Mouse (Mus musculus) cerebellum, adult 11-12 months (tissue): ENCODE measurements around the gene Kif1c.

Experiments
- DNase-seq: peaks from one replicate; pipeline ENCODE4 v3.0.0; 2022

The Kif1c gene

GRCm38 (mm10) chr11:70667271-70668150, 32.8 kb upstream of the Kif1c start:
- no peak for DNase-seq

DNA sequence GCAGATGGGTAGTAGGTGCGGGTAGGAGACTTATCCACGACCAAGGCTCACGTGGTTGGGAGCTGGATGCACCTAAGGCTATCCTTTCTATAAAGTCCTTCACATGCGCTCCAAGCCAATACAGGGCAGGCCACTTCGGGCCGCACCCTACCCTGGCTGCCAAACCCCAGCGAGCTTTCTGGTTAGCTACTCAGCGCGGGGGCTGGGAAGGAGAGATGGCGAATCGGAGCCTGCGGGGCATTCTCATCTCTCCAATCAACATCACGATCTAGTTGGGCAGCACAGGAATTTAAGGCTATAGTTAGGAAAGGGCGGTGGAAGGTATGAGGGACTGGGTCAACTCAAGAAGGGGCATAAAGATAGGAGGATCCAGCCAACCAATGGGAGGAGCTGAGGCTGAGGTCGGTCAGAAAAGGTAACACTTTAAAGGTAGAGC, 32.0 kb upstream of the Kif1c start:
- DNase-seq, result no peak

DNA sequence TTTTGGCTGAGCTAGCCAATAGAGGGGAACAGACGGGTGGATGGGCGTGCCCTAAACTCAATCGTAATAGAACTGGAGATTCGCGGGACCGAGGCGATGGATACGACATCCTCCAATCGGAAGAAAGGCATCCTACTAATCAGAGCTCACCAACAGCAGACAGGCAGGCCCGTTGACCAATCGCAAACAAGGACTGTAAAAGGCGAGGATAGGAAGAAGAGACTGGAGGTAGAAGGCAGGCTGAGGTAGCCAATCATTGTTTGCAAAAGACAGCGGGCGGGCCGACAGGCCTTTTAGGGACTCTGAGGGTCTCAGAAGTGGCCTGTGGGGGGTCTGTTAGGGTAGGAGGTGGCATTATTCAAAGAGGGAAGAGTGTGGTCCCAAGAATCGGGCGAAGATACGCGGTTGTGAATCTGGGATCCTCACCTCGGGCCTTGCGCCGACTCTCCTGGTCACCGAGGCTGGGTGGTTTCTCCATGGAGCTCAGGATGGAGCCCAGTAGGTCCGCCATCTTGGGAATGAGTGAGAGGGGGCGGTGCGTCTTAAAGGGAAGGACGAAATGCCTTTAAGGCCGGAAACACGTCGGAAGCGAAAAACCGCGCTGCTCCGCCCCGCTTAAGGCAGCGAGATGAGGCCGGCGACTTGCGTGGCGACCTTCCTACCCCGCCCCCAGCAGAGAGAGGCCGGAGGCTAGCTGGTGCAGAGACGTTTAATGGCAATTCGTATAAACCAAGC, 31.4 kb upstream of the Kif1c start, which contains the start of gene Spag7:
Gene Spag7, minus strand, starts transcription at position 646 of the 735 bp plus-strand sequence.
- peak; percentile 99 for DNase-seq

DNA sequence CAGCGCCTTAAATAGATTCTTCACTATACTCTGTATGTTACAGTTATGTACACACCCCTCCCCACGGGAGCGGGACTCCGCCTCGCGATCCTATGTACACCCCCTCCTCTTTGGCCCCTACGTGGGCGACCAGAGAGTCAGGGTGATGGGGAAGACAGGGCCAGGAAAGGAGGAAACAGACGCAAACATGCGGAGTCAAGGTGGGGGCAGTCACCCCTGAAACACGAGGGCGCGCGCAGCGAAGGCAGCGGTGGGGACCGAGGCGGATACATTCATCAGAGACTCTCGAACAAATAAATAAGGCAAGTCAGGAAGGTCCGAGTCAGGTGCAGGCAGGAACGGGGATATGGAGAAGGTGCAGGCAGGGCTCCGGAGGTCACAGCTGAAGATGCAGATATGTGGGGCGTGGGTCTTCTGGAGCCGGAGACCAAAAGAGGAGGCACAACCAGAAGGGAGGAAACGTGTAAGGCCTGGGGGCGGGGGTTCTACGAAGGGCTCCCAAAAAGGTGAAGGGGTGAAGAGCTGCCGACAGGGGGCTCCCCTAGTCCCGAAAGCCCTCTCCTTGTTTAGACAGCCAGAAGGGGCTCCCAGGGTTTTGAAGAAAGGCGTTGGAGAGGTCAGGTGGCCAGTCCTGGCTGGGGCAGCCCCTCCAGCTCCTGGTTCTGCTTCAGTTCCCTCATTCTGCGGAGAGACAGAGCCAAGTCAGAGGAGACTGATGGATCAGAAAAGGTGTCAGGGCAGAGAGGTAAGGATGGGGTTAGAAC, 30.6 kb upstream of the Kif1c start:
- peak; percentile 83 for DNase-seq

DNA sequence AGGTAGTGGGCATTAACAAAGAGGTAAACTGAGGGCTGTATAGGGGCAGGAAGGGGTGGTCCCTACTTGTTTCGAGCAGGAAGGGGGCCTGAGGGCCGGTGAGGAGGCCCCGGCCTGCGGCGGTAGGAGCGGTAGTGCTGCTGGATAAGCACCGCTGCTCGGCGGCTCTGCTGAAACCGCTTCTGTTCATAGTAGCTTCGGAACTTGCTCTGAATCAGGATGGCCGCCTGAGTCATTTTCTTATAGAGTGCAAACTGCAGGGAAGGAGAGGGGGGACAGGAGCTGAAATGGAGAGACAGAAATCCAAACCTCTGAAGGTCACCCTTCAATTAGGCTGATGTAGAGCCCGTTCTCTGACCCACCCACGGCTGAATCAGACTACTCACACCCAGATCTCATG, 29.9 kb upstream of the Kif1c start:
- no peak for DNase-seq

GRCm38 (mm10) chr11:70671333-70672047, 28.9 kb upstream of the Kif1c start:
- DNase-seq, result no peak

DNA sequence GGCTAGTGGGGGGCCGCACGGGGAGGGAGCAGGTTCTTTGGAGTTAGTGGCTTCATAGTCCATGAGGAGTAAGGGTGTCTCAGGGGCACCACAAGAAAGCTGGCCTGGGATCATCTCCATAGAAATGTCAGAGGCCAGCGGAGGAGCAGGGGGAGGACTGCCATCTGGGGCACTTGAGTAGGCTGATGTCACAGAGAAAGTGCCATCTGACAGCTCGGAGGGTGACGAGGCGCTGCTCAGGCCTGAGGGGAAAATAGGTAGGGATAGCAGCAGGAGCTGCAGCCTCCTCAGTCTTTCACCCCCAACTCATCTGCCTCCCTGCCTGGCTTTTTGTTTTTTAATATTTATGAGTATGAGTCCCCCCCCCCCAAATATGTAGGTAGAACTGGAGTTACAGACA, 26.3 kb upstream of the Kif1c start:
- DNase-seq, result no peak

GRCm38 (mm10) chr11:70674501-70674900, 25.8 kb upstream of the Kif1c start:
- DNase-seq, result no peak

DNA sequence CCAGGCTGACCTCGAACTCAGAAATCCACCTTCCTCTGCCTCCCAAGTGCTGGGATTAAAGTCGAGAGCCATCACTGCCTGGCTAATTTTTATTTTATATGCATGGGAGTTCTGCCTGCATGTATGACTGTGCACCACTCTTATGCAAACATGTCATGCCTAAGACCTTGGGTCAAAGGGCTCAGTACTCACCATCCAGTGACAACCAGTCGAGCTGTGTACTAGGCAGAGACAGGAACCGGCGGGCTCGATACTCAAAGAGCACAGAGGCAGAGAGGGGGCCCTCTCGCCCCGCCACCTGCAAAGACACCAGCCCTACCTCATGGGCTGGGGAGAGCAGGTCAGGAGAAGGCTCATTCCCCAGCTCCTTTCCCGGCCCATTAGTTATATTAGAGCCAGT, 22.3 kb upstream of the Kif1c start:
- no peak for DNase-seq

DNA sequence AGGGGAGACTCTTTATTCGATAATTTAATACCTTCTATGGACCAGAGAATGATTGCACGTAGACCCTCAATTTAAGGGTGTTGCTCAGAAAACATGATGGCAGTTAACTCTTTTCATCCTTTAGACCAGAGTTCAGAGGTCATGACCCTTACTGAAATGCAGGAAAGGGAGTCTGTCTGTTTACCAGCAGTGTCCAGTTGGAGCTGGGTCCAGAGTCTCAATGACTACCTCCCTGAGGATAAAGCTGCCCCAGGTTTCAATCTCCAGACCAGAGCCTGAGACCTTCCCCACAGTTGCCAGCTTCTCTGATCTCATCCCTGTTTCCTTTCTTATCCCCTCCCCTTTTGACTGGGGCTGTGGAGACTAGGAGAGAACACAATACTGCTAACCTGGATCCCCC, 21.8 kb upstream of the Kif1c start:
- no peak for DNase-seq

GRCm38 (mm10) chr11:70679361-70679760, 21.0 kb upstream of the Kif1c start:
- DNase-seq, result no peak

GRCm38 (mm10) chr11:70679894-70680293, 20.5 kb upstream of the Kif1c start:
- DNase-seq, result no peak

DNA sequence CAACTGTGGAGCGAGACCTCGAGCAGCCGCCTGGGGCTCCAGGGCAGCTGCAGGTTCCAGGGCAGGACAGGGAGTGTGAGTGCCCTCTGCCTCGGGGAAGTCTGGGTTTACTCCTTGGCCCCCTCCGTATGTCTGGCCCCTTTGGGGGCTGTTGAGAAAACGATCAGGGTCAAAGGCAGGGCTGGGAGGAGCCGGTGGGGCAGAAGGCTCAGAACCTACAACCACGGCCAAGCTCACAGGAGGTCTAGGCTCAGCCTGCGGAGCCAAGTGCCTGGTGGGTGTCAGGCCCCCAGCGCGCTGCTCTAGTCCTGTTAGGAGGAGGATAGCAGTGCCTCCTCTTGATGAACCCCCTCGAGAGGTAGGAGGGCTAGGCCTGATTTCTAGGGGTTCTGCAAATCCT, 19.2 kb upstream of the Kif1c start:
- DNase-seq, result no peak

DNA sequence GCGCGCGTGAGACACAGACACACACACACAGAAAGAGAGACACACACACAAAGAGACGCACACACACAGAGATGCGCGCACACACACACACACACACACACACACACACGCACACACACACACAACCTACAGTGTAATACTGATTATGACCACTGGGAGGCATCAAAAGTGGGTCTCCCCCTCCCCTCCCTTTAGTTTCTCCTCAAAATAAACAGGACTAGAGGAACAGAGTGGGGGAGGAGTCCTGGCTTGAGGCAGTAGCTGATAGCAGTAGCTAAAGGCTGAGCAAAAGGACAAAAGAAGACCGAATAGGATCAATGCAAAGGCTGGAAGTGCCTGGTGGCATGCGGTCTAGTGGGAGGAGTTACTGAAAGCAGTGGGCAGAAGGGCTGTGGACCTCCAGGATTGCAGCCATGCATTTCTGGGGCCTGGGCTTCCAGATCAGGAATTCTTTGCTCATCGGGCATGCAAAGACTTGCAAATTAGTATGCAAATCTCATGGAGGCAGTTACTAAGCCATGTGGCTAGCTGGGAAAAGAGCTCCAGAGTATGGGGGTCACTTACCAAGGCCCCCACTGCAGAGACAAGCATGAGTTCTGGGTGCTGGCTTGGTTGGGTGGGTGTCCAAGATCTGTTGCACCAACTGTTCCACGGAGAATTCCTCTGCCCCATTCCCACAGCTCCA, 18.3 kb upstream of the Kif1c start:
- no peak for DNase-seq

DNA sequence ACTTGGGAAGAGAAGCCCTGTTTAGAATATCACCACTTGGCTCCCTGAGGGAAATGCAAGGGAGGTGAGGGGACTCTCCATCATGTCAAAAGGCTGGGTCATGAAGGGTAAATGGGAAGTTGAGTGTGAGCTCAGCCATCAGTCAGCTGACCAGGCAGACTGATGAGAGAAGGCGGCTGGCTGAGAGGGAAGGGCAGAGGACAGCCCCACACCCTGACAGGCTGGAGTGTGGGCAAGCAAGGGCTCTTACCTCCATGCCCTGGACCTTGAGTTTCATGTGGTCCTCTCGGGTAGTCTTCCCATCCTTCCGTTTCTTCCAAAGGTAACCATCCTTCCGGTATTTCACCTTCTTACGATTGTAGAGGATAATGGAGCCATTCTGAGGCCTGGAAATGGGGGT, 16.7 kb upstream of the Kif1c start:
- no peak for DNase-seq

DNA sequence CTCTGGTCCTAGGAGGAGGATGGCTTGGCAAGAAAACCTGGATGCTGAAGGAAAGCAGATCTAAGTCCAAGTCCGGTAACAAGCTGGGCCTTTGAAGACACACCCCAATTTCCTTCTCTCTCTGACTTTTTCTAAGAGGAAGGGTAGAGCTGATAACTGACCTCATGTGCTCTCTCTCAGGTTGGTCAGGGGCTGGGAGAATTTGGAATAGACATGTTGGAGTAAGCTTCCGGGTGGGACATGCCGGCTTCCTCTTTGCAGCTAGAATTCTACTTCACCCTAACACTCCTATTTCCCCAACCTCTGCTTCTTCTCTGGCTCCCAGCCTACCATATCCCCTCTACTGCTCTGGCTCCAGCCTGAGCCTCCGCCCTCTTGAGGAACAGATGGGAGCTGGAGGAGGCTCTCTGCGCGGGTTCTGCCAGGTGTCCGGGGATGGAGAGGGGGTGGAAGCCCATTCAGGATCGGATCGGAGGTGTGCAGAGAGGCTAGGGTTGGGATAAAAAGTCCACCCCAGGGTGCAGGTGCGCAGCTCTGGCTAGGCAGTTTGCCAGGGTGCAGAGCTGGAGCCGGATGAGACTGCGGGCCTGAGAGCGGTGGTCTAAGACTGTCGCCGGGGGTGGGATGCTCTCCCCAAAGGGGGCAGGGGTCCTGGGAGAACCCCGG, 13.3 kb upstream of the Kif1c start:
- DNase-seq, result peak; percentile 79

GRCm38 (mm10) chr11:70687601-70688199, 12.6 kb upstream of the Kif1c start, which contains the start of gene Camta2:
Camta2 (minus strand) TSS chr11:70688105.
- DNase-seq, result peak; percentile 87

DNA sequence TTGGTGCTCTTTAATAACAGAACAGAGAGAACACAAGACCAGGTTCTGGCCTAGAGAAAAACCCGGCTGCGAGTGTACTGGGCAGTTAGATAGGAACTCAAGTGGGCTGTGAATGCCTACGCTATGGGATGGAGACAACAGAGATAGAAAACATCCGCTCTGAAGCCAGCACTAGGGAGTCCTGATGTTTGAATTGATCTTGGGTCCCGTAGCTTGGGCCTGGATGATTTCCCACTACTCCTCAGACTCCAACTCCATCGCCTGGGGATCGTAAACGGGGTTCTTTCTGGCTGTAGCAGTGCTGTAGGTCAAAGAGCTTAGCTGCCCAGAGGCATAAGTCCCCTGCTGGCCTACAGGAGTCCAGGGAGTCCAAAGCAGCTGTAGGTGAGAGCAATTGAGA, 12.0 kb upstream of the Kif1c start:
- DNase-seq, result no peak

GRCm38 (mm10) chr11:70689578-70689977, 10.8 kb upstream of the Kif1c start:
- DNase-seq, result peak; percentile 39

GRCm38 (mm10) chr11:70693504-70693903, 6.8 kb upstream of the Kif1c start:
- DNase-seq, result no peak

DNA sequence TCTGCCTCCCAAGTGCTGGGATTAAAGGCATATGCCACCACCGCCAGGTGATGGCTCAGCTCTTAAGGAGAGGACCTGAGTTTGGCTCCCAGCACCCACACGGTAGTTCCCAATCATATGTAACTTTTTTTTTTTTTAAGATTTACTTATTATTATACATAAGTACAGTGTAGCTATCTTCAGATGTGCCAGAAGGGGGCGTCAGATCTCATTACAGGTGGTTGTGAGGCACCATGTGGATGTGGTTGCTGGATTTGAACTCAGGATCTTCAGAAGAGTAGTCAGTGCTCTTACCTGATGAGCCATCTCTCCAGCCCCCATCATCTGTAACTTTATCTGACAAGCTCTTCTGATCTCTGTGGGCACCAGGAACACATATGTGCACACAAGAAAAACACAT, 3.0 kb upstream of the Kif1c start:
- DNase-seq, result no peak
